Mouse (Mus musculus): ENCODE measurements around the gene Scly. TPM values are rescaled to one million over a fixed set of nuclear protein-coding genes. Genes with fewer than 3 reads are reported as not detected.

The Scly gene
- polyA plus RNA-seq, 1 experiment from 2014 or later: 16.9 TPM

DNA sequence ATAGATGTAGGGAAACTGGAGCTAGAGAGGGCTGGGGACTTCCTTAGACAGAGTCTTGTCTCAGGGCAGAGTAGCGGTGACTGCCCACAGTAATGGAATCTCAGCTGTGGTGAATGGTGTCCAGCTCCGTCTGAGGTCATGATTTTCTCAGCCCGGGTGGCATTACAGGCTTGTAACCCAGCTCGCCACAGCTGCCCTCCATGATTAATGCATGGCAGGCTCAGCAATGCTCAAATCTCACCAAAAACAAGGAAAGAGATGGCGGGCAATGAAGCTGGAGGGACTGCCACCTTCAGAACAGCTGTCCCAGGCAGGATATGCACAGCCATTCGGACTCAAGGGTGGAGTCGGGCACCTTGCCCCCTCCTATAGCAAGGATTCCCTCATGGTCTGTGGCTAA, 39.2 kb downstream of the Scly start:
- 0 out of 2 replicates have a peak, but pooled peaks cover 3% of the 10 kb centered on the region for H3K27me3 ChIP-seq (replicated peaks; ENCODE audit: control insufficient read depth, insufficient read depth, low read length)
- no peaks in the 10 kb centered on the region for H3K36me3 ChIP-seq (ENCODE audit: control insufficient read depth, insufficient read depth, low read length)
- H3K9me3 ChIP-seq (ENCODE audit: control insufficient read depth, low read length): no peaks in the 10 kb centered on the region
- no peak overlapping the region for H3K4me2 ChIP-seq (ENCODE audit: low read length)
- no peak overlapping the region for H3K27ac ChIP-seq (ENCODE audit: low read depth)
- H3K9ac ChIP-seq (ENCODE audit: low read length): no peak overlapping the region
- no peak overlapping the region for H3K4me3 ChIP-seq (ENCODE audit: low read depth, low read length)
- H3K4me1 ChIP-seq (replicated peaks; ENCODE audit: control insufficient read depth, insufficient read depth, low read length): no peaks in the 10 kb centered on the region
- no peak for ATAC-seq (replicated peaks; ENCODE audit: low FRiP score, low TSS enrichment, low read depth)
- 85% methylated on average over 7 of the region's 7 CpGs for WGBS
- no peak for DNase-seq (ENCODE audit: low spot score)

- peaks cover 3% of the 10 kb centered on the region; the same call in 1 of the 2 replicates for H3K4me1 ChIP-seq (replicated peaks; ENCODE audit: control insufficient read depth, insufficient read depth, low read length)
- H3K9me3 ChIP-seq (ENCODE audit: control insufficient read depth, low read length): no peaks in the 10 kb centered on the region
- ATAC-seq (replicated peaks; ENCODE audit: low FRiP score, low TSS enrichment, low read depth) (no peak), DNase-seq (ENCODE audit: low spot score) (peak; percentile 53)
- H3K27ac ChIP-seq (ENCODE audit: low read depth): no peak overlapping the region
- WGBS: 72% methylated on average over 3 of the region's 3 CpGs
- no peak overlapping the region for H3K9ac ChIP-seq (ENCODE audit: low read length)
- H3K4me2 ChIP-seq (ENCODE audit: low read length): no peak overlapping the region
- no peaks in the 10 kb centered on the region for H3K36me3 ChIP-seq (ENCODE audit: control insufficient read depth, insufficient read depth, low read length)
- no peak overlapping the region for H3K4me3 ChIP-seq (ENCODE audit: low read depth, low read length)
- H3K27me3 ChIP-seq (replicated peaks; ENCODE audit: control insufficient read depth, insufficient read depth, low read length): peaks cover 42% of the 10 kb centered on the region
Measured at GRCm38 (mm10) chr1:91344001-91344400, 45.9 kb downstream of the Scly start.

GRCm38 (mm10) chr1:91344921-91345685, 47.0 kb downstream of the Scly start:
- Histone ChIP-seq H3K27ac (ENCODE audit: low read depth) (no peak overlapping the region), H3K4me2 (ENCODE audit: low read length) (peak overlapping the region; percentile 52), H3K9ac (ENCODE audit: low read length) (no peak overlapping the region), H3K9me3 (ENCODE audit: control insufficient read depth, low read length) (no peaks in the 10 kb centered on the region), H3K4me3 (ENCODE audit: low read depth, low read length) (peak overlapping the region; percentile 31), H3K27me3 (replicated peaks; ENCODE audit: control insufficient read depth, insufficient read depth, low read length) (peaks cover 42% of the 10 kb centered on the region), H3K36me3 (ENCODE audit: control insufficient read depth, insufficient read depth, low read length) (no peaks in the 10 kb centered on the region), H3K4me1 (replicated peaks; ENCODE audit: control insufficient read depth, insufficient read depth, low read length) (peaks cover 3% of the 10 kb centered on the region; the same call in 1 of the 2 replicates)
- DNase-seq (ENCODE audit: low spot score): peak; percentile 66
- 4% methylated on average over 68 of the region's 68 CpGs for WGBS
- peak; percentile 28; the same call in 1 of the 2 replicates for ATAC-seq (replicated peaks; ENCODE audit: low FRiP score, low TSS enrichment, low read depth)

DNA sequence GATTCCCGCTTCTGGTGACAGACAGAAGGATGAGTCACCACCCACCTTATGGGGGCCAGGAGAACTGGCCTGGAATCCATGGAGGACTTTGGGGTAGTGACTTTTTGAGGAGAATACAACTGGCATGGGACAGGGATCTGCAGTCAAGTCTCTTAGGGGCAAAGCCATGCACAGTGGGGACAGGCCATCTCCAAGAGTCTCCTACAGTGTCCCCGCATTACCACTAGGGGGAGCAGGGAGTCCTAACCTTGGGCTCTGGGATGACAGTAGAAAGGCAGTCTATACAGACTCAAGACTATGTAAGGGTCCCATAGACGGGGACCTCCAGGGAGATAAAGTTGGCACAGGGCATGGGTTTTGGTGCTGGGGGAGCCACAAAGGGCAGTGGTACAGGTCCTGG, 48.8 kb downstream of the Scly start:
- peaks cover 38% of the 10 kb centered on the region for H3K27me3 ChIP-seq (replicated peaks; ENCODE audit: control insufficient read depth, insufficient read depth, low read length)
- H3K4me2 ChIP-seq (ENCODE audit: low read length): no peak overlapping the region
- ATAC-seq (replicated peaks; ENCODE audit: low FRiP score, low TSS enrichment, low read depth) (peak; percentile 52; the same call in 1 of the 2 replicates), DNase-seq (ENCODE audit: low spot score) (peak; percentile 82)
- H3K4me3 ChIP-seq (ENCODE audit: low read depth, low read length): no peak overlapping the region
- WGBS: 39% methylated on average over 3 of the region's 3 CpGs
- no peaks in the 10 kb centered on the region for H3K9me3 ChIP-seq (ENCODE audit: control insufficient read depth, low read length)
- H3K9ac ChIP-seq (ENCODE audit: low read length): no peak overlapping the region
- peaks cover 3% of the 10 kb centered on the region; the same call in 1 of the 2 replicates for H3K4me1 ChIP-seq (replicated peaks; ENCODE audit: control insufficient read depth, insufficient read depth, low read length)
- H3K36me3 ChIP-seq (ENCODE audit: control insufficient read depth, insufficient read depth, low read length): no peaks in the 10 kb centered on the region
- no peak overlapping the region for H3K27ac ChIP-seq (ENCODE audit: low read depth)

- no peak within 1 kb of the TSS for H3K27ac ChIP-seq (ENCODE audit: low read depth)
- H3K9me3 ChIP-seq (ENCODE audit: control insufficient read depth, low read length): no peaks in the 10 kb centered on the region
- no peak for ATAC-seq (replicated peaks; ENCODE audit: low FRiP score, low TSS enrichment, low read depth)
- H3K4me3 ChIP-seq (ENCODE audit: low read depth, low read length): no peak within 1 kb of the TSS
- WGBS: 54% methylated on average over 4 of the region's 4 CpGs
- H3K27me3 ChIP-seq (replicated peaks; ENCODE audit: control insufficient read depth, insufficient read depth, low read length): peaks cover 10% of the 10 kb centered on the region
- no peaks in the 10 kb centered on the region for H3K4me1 ChIP-seq (replicated peaks; ENCODE audit: control insufficient read depth, insufficient read depth, low read length)
- no peak within 1 kb of the TSS for H3K4me2 ChIP-seq (ENCODE audit: low read length)
- H3K36me3 ChIP-seq (ENCODE audit: control insufficient read depth, insufficient read depth, low read length): no peaks in the 10 kb centered on the region
- no peak within 1 kb of the TSS for H3K9ac ChIP-seq (ENCODE audit: low read length)
- no peak for DNase-seq (ENCODE audit: low spot score)
Measured at GRCm38 (mm10) chr1:91350841-91351240, 52.7 kb downstream of the Scly start, which contains the start of gene Klhl30. TSS of gene Klhl30 (plus strand) at chr1:91351016.

- DNase-seq (ENCODE audit: low spot score): no peak
- no peaks in the 10 kb centered on the region for H3K4me1 ChIP-seq (replicated peaks; ENCODE audit: control insufficient read depth, insufficient read depth, low read length)
- H3K36me3 ChIP-seq (ENCODE audit: control insufficient read depth, insufficient read depth, low read length): no peaks in the 10 kb centered on the region
- no peaks in the 10 kb centered on the region for H3K9me3 ChIP-seq (ENCODE audit: control insufficient read depth, low read length)
- ATAC-seq (replicated peaks; ENCODE audit: low FRiP score, low TSS enrichment, low read depth): no peak
- H3K4me2 ChIP-seq (ENCODE audit: low read length): no peak overlapping the region
- H3K27me3 ChIP-seq (replicated peaks; ENCODE audit: control insufficient read depth, insufficient read depth, low read length): peaks cover 6% of the 10 kb centered on the region
- no peak overlapping the region for H3K9ac ChIP-seq (ENCODE audit: low read length)
- no peak overlapping the region for H3K27ac ChIP-seq (ENCODE audit: low read depth)
- no peak overlapping the region for H3K4me3 ChIP-seq (ENCODE audit: low read depth, low read length)
- 78% methylated on average over 3 of the region's 3 CpGs for WGBS
Measured at GRCm38 (mm10) chr1:91351249-91351648, 53.1 kb downstream of the Scly start.

GRCm38 (mm10) chr1:91352277-91352676, 54.1 kb downstream of the Scly start:
- no peak for ATAC-seq (replicated peaks; ENCODE audit: low FRiP score, low TSS enrichment, low read depth)
- no peak overlapping the region for H3K4me2 ChIP-seq (ENCODE audit: low read length)
- 93% methylated on average over 2 of the region's 2 CpGs for WGBS

GRCm38 (mm10) chr1:91356105-91356504, 58.0 kb downstream of the Scly start:
- ATAC-seq (replicated peaks; ENCODE audit: low FRiP score, low TSS enrichment, low read depth) (no peak), DNase-seq (ENCODE audit: low spot score) (no peak)
- Histone ChIP-seq H3K4me2 (ENCODE audit: low read length) (no peak overlapping the region), H3K9ac (ENCODE audit: low read length) (no peak overlapping the region), H3K4me1 (replicated peaks; ENCODE audit: control insufficient read depth, insufficient read depth, low read length) (no peaks in the 10 kb centered on the region), H3K4me3 (ENCODE audit: low read depth, low read length) (no peak overlapping the region), H3K9me3 (ENCODE audit: control insufficient read depth, low read length) (no peaks in the 10 kb centered on the region), H3K36me3 (ENCODE audit: control insufficient read depth, insufficient read depth, low read length) (no peaks in the 10 kb centered on the region), H3K27me3 (replicated peaks; ENCODE audit: control insufficient read depth, insufficient read depth, low read length) (no peaks in the 10 kb centered on the region), H3K27ac (ENCODE audit: low read depth) (no peak overlapping the region)
- WGBS: 76% methylated on average over 11 of the region's 11 CpGs

More at GRCm38 (mm10) chr1:91352277-91352676, 54.1 kb downstream of the Scly start:
- Histone ChIP-seq H3K9ac (ENCODE audit: low read length) (no peak overlapping the region), H3K27ac (ENCODE audit: low read depth) (no peak overlapping the region), H3K27me3 (replicated peaks; ENCODE audit: control insufficient read depth, insufficient read depth, low read length) (no peaks in the 10 kb centered on the region), H3K4me1 (replicated peaks; ENCODE audit: control insufficient read depth, insufficient read depth, low read length) (no peaks in the 10 kb centered on the region), H3K9me3 (ENCODE audit: control insufficient read depth, low read length) (no peaks in the 10 kb centered on the region), H3K4me3 (ENCODE audit: low read depth, low read length) (no peak overlapping the region), H3K36me3 (ENCODE audit: control insufficient read depth, insufficient read depth, low read length) (no peaks in the 10 kb centered on the region)
- DNase-seq (ENCODE audit: low spot score): no peak

DNA sequence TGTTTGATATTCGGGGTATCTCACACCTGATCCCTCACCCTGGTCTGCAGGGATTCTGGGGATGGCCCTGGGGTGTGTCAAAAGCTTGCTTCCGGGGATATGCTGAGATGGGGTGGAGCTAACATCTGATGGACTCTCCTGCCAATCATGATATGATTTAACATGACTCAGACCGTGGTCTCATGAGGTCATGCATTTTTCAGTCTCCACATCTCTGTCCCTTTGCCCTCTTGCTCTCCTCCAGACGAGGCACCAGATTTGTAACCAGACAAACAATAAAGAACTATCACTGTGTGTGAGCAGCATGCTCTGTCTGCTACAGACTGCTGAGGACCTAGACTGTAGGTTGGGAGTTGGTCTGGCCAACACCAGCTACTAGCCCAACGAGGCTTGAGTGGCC, 64.0 kb downstream of the Scly start:
- H3K36me3 ChIP-seq (ENCODE audit: control insufficient read depth, insufficient read depth, low read length): no peaks in the 10 kb centered on the region
- H3K27me3 ChIP-seq (replicated peaks; ENCODE audit: control insufficient read depth, insufficient read depth, low read length): 0 out of 2 replicates have a peak, but pooled peaks cover 3% of the 10 kb centered on the region
- no peak overlapping the region for H3K4me3 ChIP-seq (ENCODE audit: low read depth, low read length)
- H3K9ac ChIP-seq (ENCODE audit: low read length): no peak overlapping the region
- H3K27ac ChIP-seq (ENCODE audit: low read depth): no peak overlapping the region
- H3K4me2 ChIP-seq (ENCODE audit: low read length): no peak overlapping the region
- peaks cover 6% of the 10 kb centered on the region; the same call in 1 of the 2 replicates for H3K9me3 ChIP-seq (ENCODE audit: control insufficient read depth, low read length)
- no peak for DNase-seq (ENCODE audit: low spot score)
- WGBS: 75% methylated on average over 5 of the region's 5 CpGs
- ATAC-seq (replicated peaks; ENCODE audit: low FRiP score, low TSS enrichment, low read depth): no peak
- no peaks in the 10 kb centered on the region; the same call in 1 of the 2 replicates for H3K4me1 ChIP-seq (replicated peaks; ENCODE audit: control insufficient read depth, insufficient read depth, low read length)

All from intestine, embryonic 14.5 days (tissue).